Mouse (Mus musculus): ENCODE data around the gene Trip13. TPM values are rescaled to one million over a fixed set of nuclear protein-coding genes. Genes with fewer than 3 reads are reported as not detected.
A peak's percentile ranks its signal among the peaks of the same experiment; 100 is the strongest.

The Trip13 gene
- polyA plus RNA-seq, 1 experiment, result 11.1 TPM

GRCm38 (mm10) chr13:73944606-73945005, 7.0 kb upstream of the Trip13 start:
- TF ChIP-seq POLR2A (IDR thresholded peaks at IDR 0.05; ENCODE audit: borderline replicate concordance, extremely low read depth, insufficient read depth, insufficient read length, poor library complexity, severe bottlenecking) (no peak), CTCF (IDR thresholded peaks at IDR 0.05; ENCODE audit: borderline replicate concordance, extremely low read depth, insufficient read depth, insufficient read length) (no peak)
- no peak for DNase-seq (ENCODE audit: low read depth)

GRCm38 (mm10) chr13:73939101-73939500, 1.5 kb upstream of the Trip13 start:
- no peak for TF ChIP-seq POLR2A (IDR thresholded peaks at IDR 0.05; ENCODE audit: borderline replicate concordance, extremely low read depth, insufficient read depth, insufficient read length, poor library complexity, severe bottlenecking)
- TF ChIP-seq CTCF (IDR thresholded peaks at IDR 0.05; ENCODE audit: borderline replicate concordance, extremely low read depth, insufficient read depth, insufficient read length), result no peak
- DNase-seq (ENCODE audit: low read depth), result no peak

- DNase-seq (ENCODE audit: low read depth), result no peak
- TF ChIP-seq POLR2A (IDR thresholded peaks at IDR 0.05; ENCODE audit: borderline replicate concordance, extremely low read depth, insufficient read depth, insufficient read length, poor library complexity, severe bottlenecking) (no peak), CTCF (IDR thresholded peaks at IDR 0.05; ENCODE audit: borderline replicate concordance, extremely low read depth, insufficient read depth, insufficient read length) (no peak)
Observed at GRCm38 (mm10) chr13:73938177-73938560, 585 bp upstream of the Trip13 start.

GRCm38 (mm10) chr13:73936938-73937320, 655 bp downstream of the Trip13 start:
- TF ChIP-seq CTCF (IDR thresholded peaks at IDR 0.05; ENCODE audit: borderline replicate concordance, extremely low read depth, insufficient read depth, insufficient read length) (no peak), POLR2A (IDR thresholded peaks at IDR 0.05; ENCODE audit: borderline replicate concordance, extremely low read depth, insufficient read depth, insufficient read length, poor library complexity, severe bottlenecking) (no peak)
- peak; percentile 12 for DNase-seq (ENCODE audit: low read depth)

GRCm38 (mm10) chr13:73932201-73932600, 5.4 kb downstream of the Trip13 start:
- DNase-seq (ENCODE audit: low read depth), result no peak

GRCm38 (mm10) chr13:73913066-73913465, 24.5 kb downstream of the Trip13 start:
- TF ChIP-seq CTCF (IDR thresholded peaks at IDR 0.05; ENCODE audit: borderline replicate concordance, extremely low read depth, insufficient read depth, insufficient read length) (no peak), POLR2A (IDR thresholded peaks at IDR 0.05; ENCODE audit: borderline replicate concordance, extremely low read depth, insufficient read depth, insufficient read length, poor library complexity, severe bottlenecking) (no peak)
- DNase-seq (ENCODE audit: low read depth), result no peak

More at GRCm38 (mm10) chr13:73932201-73932600, 5.4 kb downstream of the Trip13 start:
- TF ChIP-seq POLR2A (IDR thresholded peaks at IDR 0.05; ENCODE audit: borderline replicate concordance, extremely low read depth, insufficient read depth, insufficient read length, poor library complexity, severe bottlenecking), result no peak
- no peak for TF ChIP-seq CTCF (IDR thresholded peaks at IDR 0.05; ENCODE audit: borderline replicate concordance, extremely low read depth, insufficient read depth, insufficient read length)

GRCm38 (mm10) chr13:73907683-73908412, 29.7 kb downstream of the Trip13 start:
- TF ChIP-seq POLR2A (IDR thresholded peaks at IDR 0.05; ENCODE audit: borderline replicate concordance, extremely low read depth, insufficient read depth, insufficient read length, poor library complexity, severe bottlenecking), result no peak
- peak; percentile 77 for TF ChIP-seq CTCF (IDR thresholded peaks at IDR 0.05; ENCODE audit: borderline replicate concordance, extremely low read depth, insufficient read depth, insufficient read length)
- DNase-seq (ENCODE audit: low read depth), result peak; percentile 75

- TF ChIP-seq CTCF (IDR thresholded peaks at IDR 0.05; ENCODE audit: borderline replicate concordance, extremely low read depth, insufficient read depth, insufficient read length) (no peak), POLR2A (IDR thresholded peaks at IDR 0.05; ENCODE audit: borderline replicate concordance, extremely low read depth, insufficient read depth, insufficient read length, poor library complexity, severe bottlenecking) (no peak)
- peak; percentile 9 for DNase-seq (ENCODE audit: low read depth)
Observed at GRCm38 (mm10) chr13:73907136-73907535, 30.4 kb downstream of the Trip13 start.

- TF ChIP-seq POLR2A (IDR thresholded peaks at IDR 0.05; ENCODE audit: borderline replicate concordance, extremely low read depth, insufficient read depth, insufficient read length, poor library complexity, severe bottlenecking) (no peak), CTCF (IDR thresholded peaks at IDR 0.05; ENCODE audit: borderline replicate concordance, extremely low read depth, insufficient read depth, insufficient read length) (no peak)
Observed at GRCm38 (mm10) chr13:73897561-73897960, 40.0 kb downstream of the Trip13 start.

GRCm38 (mm10) chr13:73892493-73893178, 44.9 kb downstream of the Trip13 start:
- peak; percentile 27 for DNase-seq (ENCODE audit: low read depth)
- TF ChIP-seq POLR2A (IDR thresholded peaks at IDR 0.05; ENCODE audit: borderline replicate concordance, extremely low read depth, insufficient read depth, insufficient read length, poor library complexity, severe bottlenecking), result no peak
- no peak for TF ChIP-seq CTCF (IDR thresholded peaks at IDR 0.05; ENCODE audit: borderline replicate concordance, extremely low read depth, insufficient read depth, insufficient read length)

More at GRCm38 (mm10) chr13:73897561-73897960, 40.0 kb downstream of the Trip13 start:
- no peak for DNase-seq (ENCODE audit: low read depth)

- TF ChIP-seq CTCF (IDR thresholded peaks at IDR 0.05; ENCODE audit: borderline replicate concordance, extremely low read depth, insufficient read depth, insufficient read length) (no peak), POLR2A (IDR thresholded peaks at IDR 0.05; ENCODE audit: borderline replicate concordance, extremely low read depth, insufficient read depth, insufficient read length, poor library complexity, severe bottlenecking) (no peak)
- peak; percentile 9 for DNase-seq (ENCODE audit: low read depth)
Observed at GRCm38 (mm10) chr13:73887415-73887874, 50.1 kb downstream of the Trip13 start.

Data from brain, embryonic 14.5 days (tissue).